In genomic region chr9:102784329-102785026, GRCm38 (mm10) we compare ENCODE assay signal across 8 mouse cellular contexts. TPM values are rescaled to one million over a fixed set of nuclear protein-coding genes. Genes with fewer than 3 reads are reported as not detected.
DNase-seq lines count a peak whose midpoint lies in the region; ATAC-seq and TF ChIP-seq lines count a peak whose summit lies in the region.

No protein-coding gene starts in this region.

- TF ChIP-seq CTCF in left cerebral cortex, adult 2 months (IDR thresholded peaks at IDR 0.05) = no peak; the same call in none of the 2 replicates

- peak; percentile 54 for ATAC-seq in activated CD4-positive, CD25-positive, alpha-beta regulatory T cell, adult 4 months

- peak; percentile 85 to 92 for DNase-seq in cerebellum, postnatal 4 days (ENCODE audit: low spot score in 2 of 2)
- peak; percentile 91 for DNase-seq in gastrocnemius, adult 18-20 months (ENCODE audit: low spot score)
- DNase-seq in hindlimb bud, embryonic 11.5 days (ENCODE audit: extremely low spot score, low read depth, low spot score) = peak; percentile 87
- peak; percentile 85 to 89 for DNase-seq in left cerebral cortex, adult 2 months (ENCODE audit: extremely low spot score in 1 of 2, low spot score in 2 of 2)
- DNase-seq in mesoderm, embryonic 11.5 days (ENCODE audit: low read depth, low spot score) = peak; percentile 94
- peak; percentile 82 for DNase-seq in right cerebral cortex, postnatal 14 days
- DNase-seq in urinary bladder, postnatal 25 days (ENCODE audit: low spot score) = peak; percentile 95

- H3K27ac ChIP-seq in left cerebral cortex, adult 2 months = no peak overlapping the region

- intact Hi-C loops in left cerebral cortex, adult 2 months (cut with DNase I) = loop anchor here (1.0 to 2.0 kb wide), 3 partner anchors 69 to 148 kb away; no protein-coding TSS in a partner anchor

- H3K4me3 ChIP-seq in left cerebral cortex, adult 2 months = no peak overlapping the region

RNA-seq across cellular contexts. Expression of gene Ryk, which starts 50.2 kb away (rescaled TPM):
- 1 to 10 TPM in 1 of 2 experiments, under 1 TPM in 1; 0.95 to 1.2 TPM for polyA plus RNA-seq in activated CD4-positive, CD25-positive, alpha-beta regulatory T cell, adult 4 months (2017; shearing (Covaris generic))
- 10 to 100 TPM; 47.9 to 49.8 TPM for total RNA-seq in gastrocnemius, adult 18-20 months (2021)
- 10 to 100 TPM; 35.4 to 42.5 TPM for total RNA-seq in left cerebral cortex, adult 2 months (2021)
